Mouse (Mus musculus): Measurements from ENCODE around the gene Mmel1. TPM values are rescaled to one million over a fixed set of nuclear protein-coding genes. Genes with fewer than 3 reads are reported as not detected.

The Mmel1 gene
- polyA plus RNA-seq, 1 experiment from 2014 or later, result 0.56 TPM

Other genes with a start within 250 kb of the Mmel1 start
- 6.6 and 8.0 TPM in 2 replicates for gene Prdm16, start 232.7 kb upstream of the Mmel1 start, polyA plus RNA-seq (2014; fragmentation: Nextera tagmentation; extraction: Ambion mirVana)
- gene Actrt2, start 201.7 kb upstream of the Mmel1 start, polyA plus RNA-seq (2014; fragmentation: Nextera tagmentation; extraction: Ambion mirVana), result not detected in 2 replicates
- gene Ttc34, start 32.1 kb upstream of the Mmel1 start, polyA plus RNA-seq (2014; fragmentation: Nextera tagmentation; extraction: Ambion mirVana), result 0.25 and 0.31 TPM in 2 replicates
- gene Fam213b, start 29.6 kb downstream of the Mmel1 start, polyA plus RNA-seq (2014; fragmentation: Nextera tagmentation; extraction: Ambion mirVana), result 39.6 and 41.8 TPM in 2 replicates
- gene Tnfrsf14, start 59.0 kb downstream of the Mmel1 start, polyA plus RNA-seq (2014; fragmentation: Nextera tagmentation; extraction: Ambion mirVana), result 0.93 and 1.2 TPM in 2 replicates
- gene Hes5, start 91.3 kb downstream of the Mmel1 start, polyA plus RNA-seq (2014; fragmentation: Nextera tagmentation; extraction: Ambion mirVana), result 456 and 535 TPM in 2 replicates
- 37.0 and 40.4 TPM in 2 replicates for gene Pank4, start 94.5 kb downstream of the Mmel1 start, polyA plus RNA-seq (2014; fragmentation: Nextera tagmentation; extraction: Ambion mirVana)
- 0.81 and 0.85 TPM in 2 replicates for gene Plch2, start 187.2 kb downstream of the Mmel1 start, polyA plus RNA-seq (2014; fragmentation: Nextera tagmentation; extraction: Ambion mirVana)
- gene Pex10, start 197.4 kb downstream of the Mmel1 start, polyA plus RNA-seq (2014; fragmentation: Nextera tagmentation; extraction: Ambion mirVana), result 8.2 and 9.7 TPM in 2 replicates
- gene Rer1, start 216.8 kb downstream of the Mmel1 start, polyA plus RNA-seq (2014; fragmentation: Nextera tagmentation; extraction: Ambion mirVana), result 152 and 162 TPM in 2 replicates
- gene Morn1, start 217.0 kb downstream of the Mmel1 start, polyA plus RNA-seq (2014; fragmentation: Nextera tagmentation; extraction: Ambion mirVana), result 4.1 and 5.1 TPM in 2 replicates

All from midbrain, embryonic 11.5 days (tissue).